Mouse (Mus musculus): ENCODE results near the gene Fam20c. TPM values are rescaled to one million over a fixed set of nuclear protein-coding genes. Genes with fewer than 3 reads are reported as not detected.

Gene Fam20c
- polyA plus RNA-seq (2012; rRNA removed; ENCODE audit: low replicate concordance) = 13.8 and 31.7 TPM in 2 replicates

DNA sequence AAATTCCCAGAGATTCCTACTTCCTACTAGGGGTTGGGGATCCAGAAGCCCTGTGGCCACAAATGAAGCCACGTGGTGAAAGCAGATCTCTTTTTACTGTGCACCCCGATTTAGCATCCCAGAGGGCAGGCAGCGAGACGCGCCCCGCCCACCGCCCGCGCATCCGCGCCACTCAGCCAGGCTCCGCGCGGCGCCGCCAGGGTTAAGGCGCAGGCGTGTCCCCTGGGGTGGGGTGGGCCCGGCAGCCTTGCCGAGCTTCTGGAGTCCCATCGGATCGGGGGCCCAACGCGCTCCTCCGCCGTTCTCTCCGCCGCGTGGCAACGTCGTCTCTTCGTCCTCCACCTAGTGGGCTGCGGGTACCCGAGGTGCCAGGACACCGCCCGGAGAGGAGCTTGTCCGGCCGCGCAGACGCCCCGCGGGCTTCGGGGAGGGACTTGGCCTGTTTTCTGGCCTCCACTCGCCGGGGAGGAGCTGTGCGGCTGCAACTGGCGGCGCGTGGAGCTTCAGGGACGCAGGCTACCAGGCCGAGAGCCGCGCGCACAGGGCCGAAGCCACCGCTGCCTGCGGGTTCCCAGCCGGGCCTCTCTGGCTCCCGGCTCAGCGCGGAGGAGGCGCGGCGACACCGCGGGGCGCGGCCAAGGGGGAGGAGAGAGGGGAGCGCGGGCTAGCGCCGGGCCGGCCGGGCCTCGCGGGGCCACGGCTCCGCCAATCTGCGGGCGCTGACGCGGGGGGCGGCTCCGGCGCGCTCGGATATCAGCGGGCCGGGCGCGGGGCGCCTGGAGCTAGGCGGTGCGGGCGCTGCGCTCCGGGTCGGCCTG lies at the start of gene Fam20c:
Fam20c (plus strand) TSS at position 212 of the 818 bp plus-strand sequence.

DNA sequence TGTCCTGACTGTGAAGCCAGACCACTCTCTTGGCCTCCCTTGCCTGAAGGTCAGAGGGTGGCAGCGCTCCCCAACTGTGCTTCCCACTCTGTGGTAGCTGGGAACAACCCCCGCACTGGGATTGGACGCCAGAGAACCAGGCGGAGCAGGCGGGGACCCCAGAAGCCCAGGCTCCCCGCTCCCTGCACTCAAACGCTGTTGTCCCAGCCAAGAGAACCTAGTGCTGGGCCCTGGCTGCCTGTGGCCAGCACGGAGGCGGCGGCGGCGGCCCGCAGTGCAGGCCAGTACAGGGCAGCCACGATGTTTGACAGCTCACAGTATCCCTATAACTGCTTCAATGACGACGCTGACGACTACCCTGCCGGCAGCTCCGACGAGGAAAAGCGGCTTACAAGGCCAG lies 65.5 kb downstream of the Fam20c start, which contains the start of gene Gm5294:
Gm5294 (plus strand) TSS at position 301 of the 400 bp plus-strand sequence.

Other genes with a start within 250 kb of the Fam20c start
- not detected in 2 replicates for gene 1700123K08Rik, start 189.8 kb upstream of the Fam20c start, polyA plus RNA-seq (2012; rRNA removed; ENCODE audit: low replicate concordance)
- 3.7 and 9.9 TPM in 2 replicates for gene Zfp68, start 134.8 kb upstream of the Fam20c start, polyA plus RNA-seq (2012; rRNA removed; ENCODE audit: low replicate concordance)
- 1.4 and 2.2 TPM in 2 replicates for gene A430033K04Rik, start 131.7 kb upstream of the Fam20c start, polyA plus RNA-seq (2012; rRNA removed; ENCODE audit: low replicate concordance)
- not detected in 2 replicates for gene Gm5294, start 65.6 kb downstream of the Fam20c start, polyA plus RNA-seq (2012; rRNA removed; ENCODE audit: low replicate concordance)
- gene Pdgfa, start 242.9 kb downstream of the Fam20c start, polyA plus RNA-seq (2012; rRNA removed; ENCODE audit: low replicate concordance) = 8.9 and 20.2 TPM in 2 replicates